Mouse (Mus musculus) cerebellum, adult 9-10 months (tissue): ENCODE measurements around the gene Defb26.

ENCODE experiments used
- DNase-seq: peaks from one replicate; pipeline ENCODE4 v3.0.0; 2022

The Defb26 gene

GRCm38 (mm10) chr2:152464570-152465150 is 46.8 kb downstream of the Defb26 start, which contains the start of gene Defb23:
Gene Defb23 (minus strand): TSS chr2:152464620.
- no peak for DNase-seq

GRCm38 (mm10) chr2:152459241-152459640 is 52.3 kb downstream of the Defb26 start:
- DNase-seq, result no peak
